ENCODE assay signal across 28 mouse cellular contexts in the genomic region with DNA sequence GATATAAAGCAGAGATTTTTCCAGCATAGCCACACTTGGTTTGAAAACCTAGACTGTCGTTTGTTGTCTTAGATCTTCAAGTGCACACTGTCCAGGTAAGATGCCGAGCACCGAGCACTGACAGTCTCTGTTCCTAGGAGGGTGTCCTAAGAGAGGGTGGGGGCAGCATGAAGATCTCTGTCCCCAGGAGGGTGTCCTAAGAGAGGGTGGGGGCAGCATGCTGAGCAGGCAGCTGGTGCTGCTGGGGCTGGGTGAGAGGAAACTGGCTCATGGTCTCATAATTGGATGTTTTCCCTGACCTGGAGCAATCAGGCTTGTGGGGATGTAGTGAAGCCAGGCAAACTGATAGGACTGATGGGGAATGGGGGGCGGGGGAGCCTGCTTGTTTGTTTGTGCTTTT. TPM values are rescaled to one million over a fixed set of nuclear protein-coding genes. Genes with fewer than 3 reads are reported as not detected.
DNase-seq lines count a peak whose midpoint lies in the region; ATAC-seq and TF ChIP-seq lines count a peak whose summit lies in the region.
"Had no signal": no experiment of that assay in that cellular context is flagged by ENCODE, and none has a peak within 500 bp of the region (broad histone marks: within the 10 kb centered on the region; RNA-seq: fewer than 3 reads in every experiment).

No protein-coding gene starts in this region.

- no peaks in the 10 kb centered on the region for H3K9me3 ChIP-seq in hindbrain, embryonic 13.5 days
- H3K9me3 ChIP-seq in hindbrain, embryonic 10.5 days: no peaks in the 10 kb centered on the region
- H3K9me3 ChIP-seq in E14TG2a.4 (ENCODE audit: low read length): no peaks in the 10 kb centered on the region
- H3K9me3 ChIP-seq: forebrain, embryonic 10.5 days; forebrain, embryonic 15.5 days; heart, embryonic 15.5 days had no signal

- no peaks in the 10 kb centered on the region; the same call in none of the 2 replicates for H3K4me1 ChIP-seq in heart, adult 2 months (ENCODE audit: control insufficient read depth, insufficient read depth, low read length)
- peaks cover 14% of the 10 kb centered on the region for H3K4me1 ChIP-seq in hindbrain, embryonic 13.5 days (replicated peaks)
- H3K4me1 ChIP-seq in hindbrain, embryonic 10.5 days (replicated peaks): peaks cover 19% of the 10 kb centered on the region; the same call in 1 of the 2 replicates
- H3K4me1 ChIP-seq in E14TG2a.4 (replicated peaks; ENCODE audit: low read depth, low read length): peaks cover 85% of the 10 kb centered on the region
- H3K4me1 ChIP-seq: forebrain, embryonic 15.5 days had no signal

- TF ChIP-seq POLR2A in heart, adult 2 months (IDR thresholded peaks at IDR 0.05; ENCODE audit: insufficient read depth, low read depth, low read length): no peak

- no peak overlapping the region for H3K27ac ChIP-seq in heart, adult 2 months
- 0 out of 2 replicates have a peak overlapping the region, but pooled peaks have one; percentile 23 for H3K27ac ChIP-seq in hindbrain, embryonic 13.5 days
- no peak overlapping the region for H3K27ac ChIP-seq in hindbrain, embryonic 10.5 days
- H3K27ac ChIP-seq: forebrain, embryonic 10.5 days; forebrain, embryonic 15.5 days; heart, embryonic 15.5 days; hindbrain, embryonic 14.5 days had no signal

- DNase-seq in cerebellum, adult 11-12 months: peak; percentile 30
- DNase-seq in cerebellum, postnatal 14 days: no peak
- peak; percentile 86 for DNase-seq in heart, adult 11 months
- DNase-seq in heart, adult 2 months: no peak
- no peak for DNase-seq in hindbrain, embryonic 10.5 days (ENCODE audit: low spot score)
- no peak for DNase-seq in Muller cell, postnatal 12 days (ENCODE audit: inconsistent ontology term)
- DNase-seq: adrenal gland, postnatal 10 days; adrenal gland, postnatal 36 days; B cell, adult 2 months; cerebellum, adult 11 months; cerebellum, adult 9-10 months; cerebellum, postnatal 36 days; gastrocnemius, postnatal 25 days; heart, postnatal 10 days; heart, postnatal 4 days; kidney, adult 2 months had no signal

- no peak overlapping the region for H3K4me2 ChIP-seq in hindbrain, embryonic 13.5 days
- H3K4me2 ChIP-seq: forebrain, embryonic 15.5 days; heart, embryonic 11.5 days; heart, embryonic 15.5 days; hindbrain, embryonic 14.5 days had no signal

- no peaks in the 10 kb centered on the region for H3K36me3 ChIP-seq in heart, adult 2 months (ENCODE audit: control insufficient read depth, insufficient read depth, low read length)
- peaks cover 73% of the 10 kb centered on the region for H3K36me3 ChIP-seq in hindbrain, embryonic 13.5 days
- peaks cover 86% of the 10 kb centered on the region for H3K36me3 ChIP-seq in hindbrain, embryonic 10.5 days
- H3K36me3 ChIP-seq in E14TG2a.4 (ENCODE audit: insufficient read depth, low read length): peaks cover 71% of the 10 kb centered on the region

- H3K4me3 ChIP-seq in heart, adult 2 months: no peak overlapping the region
- no peak overlapping the region for H3K4me3 ChIP-seq in hindbrain, embryonic 13.5 days
- no peak overlapping the region for H3K4me3 ChIP-seq in hindbrain, embryonic 10.5 days
- H3K4me3 ChIP-seq in E14TG2a.4 (replicated peaks; ENCODE audit: low read length): peak overlapping the region; percentile 27
- H3K4me3 ChIP-seq: forebrain, embryonic 10.5 days; forebrain, embryonic 15.5 days; heart, embryonic 15.5 days had no signal

- H3K79me2 ChIP-seq in heart, adult 2 months (replicated peaks; ENCODE audit: control insufficient read depth, insufficient read depth, low read length): no peaks in the 10 kb centered on the region

- TF ChIP-seq CTCF in heart, adult 2 months (IDR thresholded peaks at IDR 0.05): no peak
- no peak for TF ChIP-seq CTCF in E14TG2a.4 (conservative IDR thresholded peaks at IDR 0.05; ENCODE audit: low read length)

- H3K9ac ChIP-seq in heart, adult 2 months (ENCODE audit: low read depth, low read length): no peak overlapping the region
- 0 out of 2 replicates have a peak overlapping the region, but pooled peaks have one; percentile 6 for H3K9ac ChIP-seq in hindbrain, embryonic 13.5 days
- H3K9ac ChIP-seq: forebrain, embryonic 15.5 days; heart, embryonic 15.5 days; hindbrain, embryonic 14.5 days had no signal

- no peaks in the 10 kb centered on the region for H3K27me3 ChIP-seq in heart, adult 2 months (ENCODE audit: control insufficient read depth, insufficient read depth, low read length)
- no peaks in the 10 kb centered on the region for H3K27me3 ChIP-seq in hindbrain, embryonic 13.5 days
- H3K27me3 ChIP-seq in hindbrain, embryonic 10.5 days (ENCODE audit: insufficient read depth, poor library complexity, severe bottlenecking): no peaks in the 10 kb centered on the region
- H3K27me3 ChIP-seq in E14TG2a.4 (ENCODE audit: insufficient read depth, low read length): no peaks in the 10 kb centered on the region
- H3K27me3 ChIP-seq: CH12.LX; forebrain, embryonic 15.5 days; heart, embryonic 15.5 days; Patski had no signal

- WGBS in heart, adult 2 months: 71% methylated on average over 4 of the region's 4 CpGs
- 83% methylated on average over 4 of the region's 4 CpGs for WGBS in hindbrain, embryonic 13.5 days
- 81% methylated on average over 4 of the region's 4 CpGs for WGBS in hindbrain, embryonic 10.5 days

- ATAC-seq in hindbrain, embryonic 13.5 days (ENCODE audit: low FRiP score): no peak
- ATAC-seq: forebrain, embryonic 15.5 days; intestine, postnatal 0 days; Patski had no signal

- intact Hi-C loops in heart, adult 2 months (cut with DNase I): no loop called here

- TF ChIP-seq EP300 in heart, adult 2 months (IDR thresholded peaks at IDR 0.05; ENCODE audit: insufficient read depth, low read depth, low read length): no peak

RNA-seq across cellular contexts. Expression of a gene that starts 9.8 kb away (rescaled TPM):
- total RNA-seq in heart, adult 2 months (2021): 1 to 10 TPM; 6.9 to 7.9 TPM
- polyA plus RNA-seq in heart, adult 2 months (2012; rRNA removed): 6.0 and 8.7 TPM in 2 replicates
- polyA plus RNA-seq in hindbrain, embryonic 13.5 days (2015; fragmentation: Nextera tagmentation; extraction: Ambion mirVana): 20.5 and 21.6 TPM in 2 replicates
- polyA plus RNA-seq in hindbrain, embryonic 10.5 days (2016; fragmentation: Nextera tagmentation; extraction: Ambion mirVana): 18.6 TPM in 2 replicates

RNA-seq across cellular contexts. Expression of a gene that starts 16.1 kb away (rescaled TPM):
- 10 to 100 TPM in 1 of 2 experiments, 1 to 10 TPM in 1; 9.6 to 11.0 TPM for total RNA-seq in heart, adult 2 months (2021)
- polyA plus RNA-seq in heart, adult 2 months (2012; rRNA removed): 18.5 and 20.3 TPM in 2 replicates
- 27.9 and 29.6 TPM in 2 replicates for polyA plus RNA-seq in hindbrain, embryonic 13.5 days (2015; fragmentation: Nextera tagmentation; extraction: Ambion mirVana)
- polyA plus RNA-seq in hindbrain, embryonic 10.5 days (2016; fragmentation: Nextera tagmentation; extraction: Ambion mirVana): 48.1 and 51.3 TPM in 2 replicates

RNA-seq across cellular contexts. Expression of a gene that starts 30.2 kb away (rescaled TPM):
- 10 to 100 TPM; 31.8 to 36.2 TPM for total RNA-seq in heart, adult 2 months (2021)
- 60.2 and 60.8 TPM in 2 replicates for polyA plus RNA-seq in heart, adult 2 months (2012; rRNA removed)
- polyA plus RNA-seq in hindbrain, embryonic 13.5 days (2015; fragmentation: Nextera tagmentation; extraction: Ambion mirVana): 31.6 and 39.4 TPM in 2 replicates
- 57.8 and 59.7 TPM in 2 replicates for polyA plus RNA-seq in hindbrain, embryonic 10.5 days (2016; fragmentation: Nextera tagmentation; extraction: Ambion mirVana)

RNA-seq across cellular contexts. Expression of a gene that starts 30.2 kb away (rescaled TPM):
- 1 to 10 TPM in 1 of 2 experiments, under 1 TPM in 1; 0.84 to 1.7 TPM for total RNA-seq in heart, adult 2 months (2021)
- 0.59 and 1.2 TPM in 2 replicates for polyA plus RNA-seq in heart, adult 2 months (2012; rRNA removed)
- polyA plus RNA-seq in hindbrain, embryonic 13.5 days (2015; fragmentation: Nextera tagmentation; extraction: Ambion mirVana): 2.7 and 4.6 TPM in 2 replicates
- 1.1 and 1.2 TPM in 2 replicates for polyA plus RNA-seq in hindbrain, embryonic 10.5 days (2016; fragmentation: Nextera tagmentation; extraction: Ambion mirVana)
- total RNA-seq: CH12.LX; ES-E14; gastrocnemius, adult 8-10 months; gastrocnemius, postnatal 25 days had no signal

RNA-seq across cellular contexts. Expression of a gene that starts 59.2 kb away (rescaled TPM):
- total RNA-seq in heart, adult 2 months (2021): 100 to 1,000 TPM; 137 to 151 TPM
- polyA plus RNA-seq in heart, adult 2 months (2012; rRNA removed): 131 and 193 TPM in 2 replicates
- 55.9 and 62.1 TPM in 2 replicates for polyA plus RNA-seq in hindbrain, embryonic 13.5 days (2015; fragmentation: Nextera tagmentation; extraction: Ambion mirVana)
- polyA plus RNA-seq in hindbrain, embryonic 10.5 days (2016; fragmentation: Nextera tagmentation; extraction: Ambion mirVana): 87.6 and 110 TPM in 2 replicates

Comparison
In these comparisons a context has a peak if more than half of its experiments do, and no peak if none do; other contexts are left out.
1. DNase-seq: peak in cerebellum, adult 11-12 months (single experiment) and heart, adult 11 months (single experiment); none in cerebellum, postnatal 14 days (0 of 2), heart, adult 2 months (0 of 2), hindbrain, embryonic 10.5 days (single experiment) and Muller cell, postnatal 12 days (single experiment).